Mouse (Mus musculus): ENCODE data around the gene Emc3. TPM values are rescaled to one million over a fixed set of nuclear protein-coding genes. Genes with fewer than 3 reads are reported as not detected.
A peak's percentile ranks its signal among the peaks of the same experiment; 100 is the strongest.

Gene Emc3
- polyA plus RNA-seq, 1 experiment, result 30.2 TPM

DNA sequence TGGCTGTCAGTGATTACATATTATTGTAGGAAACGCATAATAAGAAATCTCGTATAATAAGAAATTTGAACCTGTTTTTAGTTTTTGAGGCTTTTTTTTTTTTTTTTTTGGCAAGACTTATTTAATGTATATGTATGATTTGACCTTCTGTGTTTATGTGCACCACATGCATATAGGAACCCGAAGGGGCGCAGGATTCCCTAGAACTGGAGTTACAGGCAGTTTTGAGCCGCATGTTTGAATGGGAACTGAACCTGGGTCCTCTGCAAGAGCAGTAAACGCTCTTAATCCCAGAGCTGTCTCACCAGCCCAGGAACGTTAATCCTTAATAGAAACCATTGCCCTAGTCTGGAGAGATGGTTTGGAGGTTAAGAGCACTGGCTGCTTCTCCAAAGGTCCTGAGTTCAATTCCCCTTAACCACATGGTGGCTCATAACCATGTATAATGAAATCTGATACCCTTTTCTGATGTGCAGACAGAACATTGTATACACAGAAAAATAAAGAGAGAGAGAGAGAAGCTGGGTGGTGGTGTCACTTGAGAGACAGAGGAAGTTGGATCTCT is 470 bp upstream of the Emc3 start:
- WGBS, result 4% methylated on average over 7 of the region's 7 CpGs
- Histone ChIP-seq H3K4me1 (ENCODE audit: control insufficient read depth, insufficient read depth, low read length) (peaks cover 1% of the 10 kb centered on the region; the same call in 1 of the 2 replicates), H3K27ac (ENCODE audit: control insufficient read depth, insufficient read depth, low read depth, low read length, poor library complexity) (peak overlapping the region; percentile 85; the same call in 1 of the 2 replicates), H3K4me3 (replicated peaks; ENCODE audit: control insufficient read depth, low read depth, low read length) (peak overlapping the region; percentile 100)
- TF ChIP-seq CTCF (IDR thresholded peaks at IDR 0.05; ENCODE audit: control insufficient read depth, insufficient read depth, low read length) (no peak), POLR2A (IDR thresholded peaks at IDR 0.05; ENCODE audit: borderline replicate concordance, control insufficient read depth, low read depth, low read length) (no peak)

DNA sequence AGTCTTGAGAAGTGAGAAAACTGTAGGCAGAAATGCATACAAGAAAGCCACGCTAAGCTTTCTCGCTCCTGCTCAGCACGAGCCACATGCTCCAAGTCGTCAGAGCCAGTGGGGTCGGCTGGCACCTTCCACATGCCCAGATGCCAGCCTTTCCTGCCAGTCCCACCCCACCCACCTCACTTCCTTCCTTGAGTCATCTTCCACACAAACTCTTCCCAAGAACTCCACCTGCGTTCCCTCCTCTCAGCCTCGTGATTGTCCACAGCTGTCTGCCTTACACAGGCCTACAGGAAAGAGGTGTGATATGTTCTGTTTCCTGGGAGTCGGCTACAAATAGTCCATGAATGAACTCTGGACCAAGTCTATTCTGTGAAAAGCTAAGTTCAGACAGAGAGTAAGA is 8.0 kb downstream of the Emc3 start:
- no peaks in the 10 kb centered on the region; the same call in none of the 2 replicates for H3K4me1 ChIP-seq (ENCODE audit: control insufficient read depth, insufficient read depth, low read length)
- 67% methylated on average over 8 of the region's 8 CpGs for WGBS
- H3K27ac ChIP-seq (ENCODE audit: control insufficient read depth, insufficient read depth, low read depth, low read length, poor library complexity), result no peak overlapping the region
- no peak overlapping the region for H3K4me3 ChIP-seq (replicated peaks; ENCODE audit: control insufficient read depth, low read depth, low read length)
- TF ChIP-seq CTCF (IDR thresholded peaks at IDR 0.05; ENCODE audit: control insufficient read depth, insufficient read depth, low read length), result no peak
- no peak for TF ChIP-seq POLR2A (IDR thresholded peaks at IDR 0.05; ENCODE audit: borderline replicate concordance, control insufficient read depth, low read depth, low read length)

DNA sequence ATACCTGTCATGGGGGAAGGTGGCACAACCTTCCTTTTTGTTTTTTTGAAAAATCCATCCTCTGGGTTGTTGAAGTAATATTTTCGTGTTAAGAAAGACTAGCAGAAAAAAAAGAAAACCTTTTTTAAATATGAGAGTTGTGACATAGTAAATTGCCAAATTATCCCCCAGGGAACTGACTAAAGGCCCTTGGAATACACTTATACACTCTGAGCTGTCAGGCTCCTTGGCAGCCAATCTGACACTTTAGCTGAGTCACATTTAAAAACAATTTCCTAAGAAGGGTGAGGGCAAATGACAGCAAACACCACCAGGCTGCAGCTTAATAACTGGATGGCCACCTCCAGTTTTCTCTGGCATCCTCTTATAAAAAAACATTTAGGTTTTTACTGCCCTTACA is 9.1 kb downstream of the Emc3 start:
- no peak overlapping the region for H3K4me3 ChIP-seq (replicated peaks; ENCODE audit: control insufficient read depth, low read depth, low read length)
- H3K27ac ChIP-seq (ENCODE audit: control insufficient read depth, insufficient read depth, low read depth, low read length, poor library complexity), result no peak overlapping the region
- H3K4me1 ChIP-seq (ENCODE audit: control insufficient read depth, insufficient read depth, low read length), result peaks cover 6% of the 10 kb centered on the region
- TF ChIP-seq CTCF (IDR thresholded peaks at IDR 0.05; ENCODE audit: control insufficient read depth, insufficient read depth, low read length) (no peak), POLR2A (IDR thresholded peaks at IDR 0.05; ENCODE audit: borderline replicate concordance, control insufficient read depth, low read depth, low read length) (no peak)
- 59% methylated on average over 1 of the region's 1 CpGs for WGBS

DNA sequence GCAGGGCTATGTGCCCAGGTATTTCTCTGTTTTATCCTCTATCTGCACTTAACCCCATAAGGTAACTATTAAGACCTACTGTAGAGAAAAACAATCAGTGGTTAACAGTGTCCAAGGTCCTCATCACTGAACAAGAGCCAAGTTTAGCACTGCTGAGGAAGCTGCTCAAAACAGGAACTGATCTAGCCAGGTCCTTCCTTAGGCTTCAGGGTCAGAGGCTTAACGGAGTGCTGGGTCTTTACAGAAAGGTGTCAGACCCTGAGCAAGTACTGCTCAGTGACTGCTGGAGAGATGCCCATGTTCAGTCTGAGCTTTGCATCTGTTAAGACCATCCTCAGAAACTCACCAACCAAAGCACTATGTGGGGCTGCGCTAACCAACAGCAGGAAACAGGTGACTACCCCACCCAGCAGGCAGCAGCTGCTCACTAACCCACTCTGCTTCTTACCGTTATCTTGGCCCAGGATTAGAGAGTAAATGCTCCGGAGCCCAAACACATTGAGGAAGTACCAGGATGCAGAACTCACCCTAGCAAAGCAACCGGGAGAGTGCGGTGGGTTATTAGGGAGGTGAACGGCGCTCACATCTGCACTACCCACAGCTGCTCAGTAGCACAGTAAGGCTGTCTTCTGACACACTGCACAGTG is 13.9 kb downstream of the Emc3 start:
- TF ChIP-seq CTCF (IDR thresholded peaks at IDR 0.05; ENCODE audit: control insufficient read depth, insufficient read depth, low read length), result no peak
- TF ChIP-seq POLR2A (IDR thresholded peaks at IDR 0.05; ENCODE audit: borderline replicate concordance, control insufficient read depth, low read depth, low read length), result no peak
- WGBS, result 10% methylated on average over 8 of the region's 8 CpGs
- peaks cover 9% of the 10 kb centered on the region for H3K4me1 ChIP-seq (ENCODE audit: control insufficient read depth, insufficient read depth, low read length)
- no peak overlapping the region for H3K4me3 ChIP-seq (replicated peaks; ENCODE audit: control insufficient read depth, low read depth, low read length)
- H3K27ac ChIP-seq (ENCODE audit: control insufficient read depth, insufficient read depth, low read depth, low read length, poor library complexity), result peak overlapping the region; percentile 68

DNA sequence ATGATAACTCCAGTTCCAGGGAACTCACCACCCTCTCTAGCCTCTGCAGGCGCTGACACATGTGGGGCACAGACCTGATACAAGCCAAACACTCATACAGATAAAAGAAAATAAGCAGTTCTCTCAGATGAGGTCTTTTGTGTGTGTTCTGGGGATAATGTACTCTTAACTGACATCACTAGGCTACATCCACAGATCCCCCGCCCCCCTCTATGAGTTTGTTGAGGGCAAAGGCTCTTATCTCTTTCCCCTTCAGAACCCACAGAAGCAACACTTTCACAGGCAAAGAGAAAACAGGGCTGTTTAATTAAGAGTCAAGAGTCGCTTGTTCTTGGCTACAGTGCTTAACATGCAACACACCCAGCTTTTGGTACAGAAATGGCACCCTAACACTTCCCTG is 16.9 kb downstream of the Emc3 start:
- Histone ChIP-seq H3K4me3 (replicated peaks; ENCODE audit: control insufficient read depth, low read depth, low read length) (no peak overlapping the region), H3K27ac (ENCODE audit: control insufficient read depth, insufficient read depth, low read depth, low read length, poor library complexity) (no peak overlapping the region), H3K4me1 (ENCODE audit: control insufficient read depth, insufficient read depth, low read length) (peaks cover 9% of the 10 kb centered on the region)
- no peak for TF ChIP-seq POLR2A (IDR thresholded peaks at IDR 0.05; ENCODE audit: borderline replicate concordance, control insufficient read depth, low read depth, low read length)
- no peak for TF ChIP-seq CTCF (IDR thresholded peaks at IDR 0.05; ENCODE audit: control insufficient read depth, insufficient read depth, low read length)
- 69% methylated on average over 3 of the region's 3 CpGs for WGBS

DNA sequence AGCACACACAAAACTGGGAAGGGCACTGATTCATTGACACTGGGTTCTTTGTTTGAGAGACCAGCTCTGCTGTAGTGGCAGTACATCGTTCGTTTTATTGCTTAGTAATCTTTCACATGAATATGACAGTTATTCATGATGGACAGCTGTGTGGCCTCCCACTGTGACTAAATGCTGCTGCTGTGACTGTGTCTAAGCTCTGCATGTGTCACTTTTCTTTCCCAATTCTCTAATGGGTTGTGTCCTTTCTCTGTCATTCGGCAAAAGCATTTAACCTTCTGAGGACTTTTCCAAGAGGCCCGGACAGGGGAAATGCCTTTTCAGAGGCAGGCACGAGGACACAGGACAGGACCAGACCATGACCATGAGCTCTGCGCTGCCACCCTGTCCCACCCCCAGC is 17.5 kb downstream of the Emc3 start:
- Histone ChIP-seq H3K4me3 (replicated peaks; ENCODE audit: control insufficient read depth, low read depth, low read length) (no peak overlapping the region), H3K27ac (ENCODE audit: control insufficient read depth, insufficient read depth, low read depth, low read length, poor library complexity) (no peak overlapping the region), H3K4me1 (ENCODE audit: control insufficient read depth, insufficient read depth, low read length) (peaks cover 9% of the 10 kb centered on the region)
- TF ChIP-seq POLR2A (IDR thresholded peaks at IDR 0.05; ENCODE audit: borderline replicate concordance, control insufficient read depth, low read depth, low read length), result no peak
- no peak for TF ChIP-seq CTCF (IDR thresholded peaks at IDR 0.05; ENCODE audit: control insufficient read depth, insufficient read depth, low read length)
- WGBS, result 89% methylated on average over 6 of the region's 6 CpGs

DNA sequence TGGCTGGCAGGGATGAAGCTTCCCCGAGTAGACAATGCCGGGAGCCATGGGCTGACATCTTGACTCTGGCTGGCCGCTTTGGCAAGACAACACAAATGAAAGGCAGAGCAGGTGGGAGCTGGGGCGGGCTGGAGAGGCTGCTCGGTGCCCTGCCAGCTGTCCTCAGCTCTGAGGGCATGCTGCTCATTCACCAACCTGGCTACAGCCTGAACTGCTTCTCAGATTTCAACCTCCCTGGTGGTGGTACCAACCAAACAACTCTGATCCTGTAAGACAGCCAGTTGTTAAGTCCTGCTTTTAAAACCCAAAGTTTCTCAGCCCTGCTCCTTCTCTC is 22.5 kb downstream of the Emc3 start:
- no peak overlapping the region for H3K27ac ChIP-seq (ENCODE audit: control insufficient read depth, insufficient read depth, low read depth, low read length, poor library complexity)
- 77% methylated on average over 5 of the region's 5 CpGs for WGBS
- no peak overlapping the region for H3K4me3 ChIP-seq (replicated peaks; ENCODE audit: control insufficient read depth, low read depth, low read length)
- no peaks in the 10 kb centered on the region for H3K4me1 ChIP-seq (ENCODE audit: control insufficient read depth, insufficient read depth, low read length)
- no peak for TF ChIP-seq CTCF (IDR thresholded peaks at IDR 0.05; ENCODE audit: control insufficient read depth, insufficient read depth, low read length)

DNA sequence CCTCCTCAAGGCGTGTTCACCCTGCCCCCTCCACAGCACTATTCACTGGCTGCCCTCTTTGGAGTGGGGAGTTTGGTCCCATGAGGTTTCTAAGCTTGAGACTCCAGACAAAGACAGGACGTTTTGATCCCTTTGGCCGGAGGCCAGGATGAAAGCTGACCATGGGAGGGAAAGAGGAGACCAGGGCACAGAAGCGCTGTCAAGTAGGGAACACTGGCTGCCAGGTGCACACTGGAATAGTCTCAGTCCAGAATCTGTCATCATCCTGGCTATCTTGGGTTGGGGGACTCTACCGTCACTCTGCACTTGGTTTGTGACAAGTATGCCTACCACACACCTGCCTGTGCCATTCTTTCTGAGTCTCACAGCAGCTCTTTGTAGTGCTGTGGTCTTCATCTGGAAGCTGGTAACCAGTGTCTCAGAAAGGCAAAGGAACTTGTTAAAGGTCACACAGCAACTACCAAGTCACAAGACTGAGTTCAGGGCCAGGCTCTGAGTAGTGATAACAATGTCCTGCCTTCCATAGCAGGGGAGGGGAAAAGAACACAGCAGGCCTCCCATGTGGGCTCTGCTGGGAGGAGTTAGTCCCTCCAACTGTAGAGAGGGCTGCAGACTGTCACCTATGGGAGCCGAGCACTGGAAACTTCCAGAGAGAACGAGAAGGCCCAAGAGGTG is 23.0 kb downstream of the Emc3 start:
- Histone ChIP-seq H3K4me1 (ENCODE audit: control insufficient read depth, insufficient read depth, low read length) (no peaks in the 10 kb centered on the region), H3K4me3 (replicated peaks; ENCODE audit: control insufficient read depth, low read depth, low read length) (no peak overlapping the region), H3K27ac (ENCODE audit: control insufficient read depth, insufficient read depth, low read depth, low read length, poor library complexity) (no peak overlapping the region)
- whole genome bisulfite sequencing, result 71% methylated on average over 7 of the region's 7 CpGs
- TF ChIP-seq CTCF (IDR thresholded peaks at IDR 0.05; ENCODE audit: control insufficient read depth, insufficient read depth, low read length), result no peak
- no peak for TF ChIP-seq POLR2A (IDR thresholded peaks at IDR 0.05; ENCODE audit: borderline replicate concordance, control insufficient read depth, low read depth, low read length)

All from bone marrow, adult 2 months (tissue).